Mouse (Mus musculus) CD4-positive, CD25-positive, alpha-beta regulatory T cell, adult 2 months (primary cell): ENCODE measurements around the gene Ankrd35.
"Not testable (repeated sequence)": the region's sequence is repeated elsewhere in the genome, so short reads cannot be mapped to it uniquely, and the experiment has no call there.

ENCODE experiments used
- DNase-seq: peaks from one replicate; pipeline ENCODE4 v3.0.0-alpha.2; 2012; ENCODE audit warnings: low read depth, low spot score

Gene Ankrd35

DNA sequence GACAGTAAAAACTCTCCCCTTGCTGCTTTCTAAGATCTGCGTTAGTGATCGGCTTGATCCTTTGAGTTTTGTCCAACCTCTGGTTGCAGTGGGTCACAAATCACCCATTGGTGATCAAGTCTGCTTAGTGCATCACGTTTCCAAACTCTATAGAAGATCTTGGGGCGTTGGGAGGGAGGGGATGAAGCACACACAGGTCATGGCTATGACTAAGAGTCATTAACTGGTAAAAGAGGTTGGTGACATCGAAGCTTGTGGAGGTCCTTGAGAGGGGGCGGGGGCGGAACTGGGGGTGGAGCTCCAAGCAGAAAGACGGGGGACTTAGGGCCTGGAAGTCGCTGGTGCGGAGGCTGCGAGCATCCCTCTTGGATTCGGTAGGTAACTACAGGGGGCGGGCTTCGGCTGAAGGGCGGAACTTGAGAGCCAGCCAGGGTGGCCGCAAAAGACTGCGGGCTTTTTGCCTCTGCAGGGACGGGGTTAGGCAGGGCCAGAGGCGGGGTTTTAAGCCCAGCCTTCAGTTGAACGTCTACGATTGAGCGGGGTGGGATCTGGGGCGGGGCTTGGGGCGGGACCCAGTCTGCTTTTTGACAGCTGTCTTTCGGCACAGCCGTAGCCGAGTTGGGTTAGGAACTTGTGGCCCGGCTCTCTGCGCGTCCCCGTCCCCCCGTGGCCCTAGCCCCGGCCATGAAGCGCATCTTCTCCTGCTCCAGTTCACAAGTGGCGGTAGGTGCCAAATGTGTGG lies at the start of gene Ankrd35:
Gene Ankrd35 (plus strand): TSS at position 405 of the 742 bp plus-strand sequence.
- DNase-seq, result peak; percentile 91

DNA sequence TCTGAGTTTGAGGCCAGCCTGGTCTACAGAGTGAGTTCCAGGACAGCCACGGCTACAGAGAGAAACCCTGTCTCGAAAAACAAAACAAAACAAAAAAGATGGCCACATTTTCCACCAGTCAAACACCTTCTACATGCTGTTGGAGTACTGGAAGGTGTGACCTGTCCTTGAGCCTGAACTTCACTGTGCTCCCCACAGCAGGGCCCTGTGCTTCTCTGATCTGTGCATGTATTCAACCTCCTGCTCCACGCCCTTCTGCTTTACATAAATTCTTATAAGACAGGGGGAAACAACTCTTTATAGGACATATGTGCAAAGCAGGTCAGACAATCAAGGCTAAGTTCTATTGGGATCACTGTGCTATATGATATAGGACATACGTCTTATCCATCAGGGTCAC lies 46.7 kb upstream of the Ankrd35 start:
- no peak for DNase-seq

DNA sequence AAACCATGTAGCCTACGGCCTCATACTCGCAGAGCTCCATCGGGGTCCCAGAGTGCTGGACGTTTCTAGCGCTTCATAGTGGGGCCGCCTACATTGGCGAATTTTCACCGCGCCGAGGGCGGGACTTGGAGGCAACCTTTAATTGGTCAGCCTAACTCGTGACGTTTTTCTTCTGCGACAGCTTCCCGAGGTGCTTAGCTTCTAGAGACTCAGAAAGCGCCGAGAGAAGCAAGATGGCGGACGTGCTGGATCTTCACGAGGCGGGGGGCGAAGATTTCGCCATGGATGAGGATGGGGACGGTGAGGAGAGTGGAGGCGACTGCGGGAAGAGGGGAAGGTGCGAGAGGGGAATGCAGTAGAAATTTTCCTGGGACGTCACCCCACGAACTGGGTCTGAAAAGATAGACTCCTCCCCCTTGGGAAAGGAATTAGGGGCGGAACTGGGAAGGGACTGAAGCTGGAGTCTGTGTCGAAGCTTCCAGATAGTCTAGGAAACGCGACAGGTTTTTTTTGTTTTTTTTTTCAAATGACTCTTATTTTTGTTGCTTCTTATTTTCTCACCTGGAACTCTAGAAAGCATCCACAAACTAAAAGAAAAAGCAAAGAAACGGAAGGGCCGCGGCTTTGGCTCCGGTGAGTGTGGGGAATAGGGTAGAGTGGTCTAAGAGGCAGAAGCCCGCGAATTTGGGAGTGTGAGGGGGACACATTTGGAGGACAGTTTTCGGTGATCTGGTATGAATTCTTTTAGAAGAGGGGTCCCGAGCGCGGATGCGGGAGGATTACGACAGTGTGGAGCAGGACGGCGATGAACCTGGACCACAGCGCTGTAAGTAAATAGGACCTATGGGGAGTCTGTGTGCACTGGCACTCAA lies 40.0 kb upstream of the Ankrd35 start, which contains the start of gene Rbm8a:
Gene Rbm8a (plus strand): TSS at position 205 of the 872 bp plus-strand sequence.
- DNase-seq, result peak; percentile 97

DNA sequence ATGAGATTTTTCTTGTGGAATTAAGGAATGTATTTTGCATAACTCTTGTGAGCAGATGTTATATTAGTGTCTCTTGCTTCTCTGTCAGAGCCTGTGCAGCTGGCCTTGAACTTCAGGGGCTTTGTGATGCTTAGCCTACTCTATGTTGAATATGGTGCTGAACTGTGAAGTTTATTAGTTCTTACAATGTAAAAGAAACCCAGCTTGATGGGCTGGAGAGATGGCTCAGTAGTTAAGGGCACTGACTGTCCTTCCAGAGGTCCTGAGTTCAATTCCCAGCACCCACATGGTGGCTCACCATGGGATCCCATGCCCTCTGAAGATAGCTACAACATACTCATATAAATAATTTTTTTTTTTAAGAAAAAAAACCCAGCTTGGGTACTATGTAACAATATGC lies 37.9 kb upstream of the Ankrd35 start:
- DNase-seq, result no peak

DNA sequence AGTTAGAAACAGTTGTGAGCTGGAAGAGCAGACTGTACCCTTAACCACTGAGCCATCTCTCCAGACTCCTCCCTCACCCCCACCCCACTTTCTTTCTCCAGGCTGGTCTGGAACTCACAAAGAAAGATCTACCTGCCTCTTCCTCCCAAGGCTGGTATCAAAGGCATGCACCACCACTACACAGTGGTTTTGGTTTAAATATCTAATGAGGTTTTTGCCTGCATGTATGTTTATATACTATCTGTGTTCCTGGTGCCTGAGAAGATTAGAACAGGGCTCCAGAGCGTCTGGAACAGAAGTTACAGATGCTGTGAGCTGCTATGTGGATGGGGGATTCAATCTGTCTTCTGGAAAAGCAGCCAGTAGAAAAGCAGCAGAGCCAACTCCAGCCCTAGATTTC lies 35.9 kb upstream of the Ankrd35 start:
- no peak for DNase-seq

DNA sequence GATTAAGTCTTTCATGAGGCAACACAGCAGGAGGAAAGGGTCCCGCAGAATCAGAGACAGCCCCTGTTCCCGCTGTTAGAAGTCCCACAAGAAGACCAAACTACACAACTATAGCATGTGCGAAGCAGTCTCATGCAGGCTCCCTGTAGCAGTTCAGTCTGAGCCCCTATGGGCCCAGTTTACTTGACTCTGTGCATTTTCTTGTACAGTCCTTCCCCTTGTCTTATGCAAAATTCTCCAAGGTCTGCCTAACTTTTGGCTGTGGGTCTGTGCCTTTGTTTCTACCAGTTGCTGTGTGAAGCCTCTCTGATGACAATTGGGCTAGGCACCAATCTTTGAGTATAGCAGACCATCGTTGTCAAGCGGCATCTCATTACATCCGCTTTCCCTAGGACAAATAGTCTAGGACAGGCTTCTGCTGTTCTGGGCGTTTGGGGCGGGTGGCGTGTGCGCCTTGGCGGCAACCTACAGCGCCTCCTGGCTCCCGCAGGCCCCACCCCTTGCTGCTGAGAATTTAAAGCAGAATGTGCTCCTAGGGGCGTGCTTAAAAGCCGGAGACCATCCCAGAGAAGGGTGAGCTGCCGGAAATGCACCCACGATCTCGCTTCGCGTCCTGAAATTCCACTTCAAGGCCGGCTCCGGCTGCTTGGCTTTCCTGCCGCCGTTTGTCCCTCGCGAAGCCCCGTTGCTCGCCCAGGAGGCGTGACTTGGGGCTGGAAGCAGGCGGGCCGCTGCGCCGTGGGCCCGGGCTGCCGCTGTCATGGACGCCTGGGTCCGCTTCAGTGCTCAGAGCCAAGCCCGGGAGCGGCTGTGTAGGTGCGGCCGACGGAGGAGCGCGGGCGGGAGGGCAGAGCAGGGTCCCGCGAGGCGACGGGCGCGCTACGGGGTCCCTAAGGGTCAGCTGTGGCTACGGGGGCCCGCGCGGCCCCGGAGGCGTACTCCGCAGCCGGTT lies 34.7 kb upstream of the Ankrd35 start, which contains the start of the genes Pex11b and Gm42957:
Gene Pex11b (plus strand): TSS at position 449 of the 952 bp plus-strand sequence.
Gene Gm42957 (plus strand): TSS at position 547 of the 952 bp plus-strand sequence.
- peak; percentile 88 for DNase-seq

DNA sequence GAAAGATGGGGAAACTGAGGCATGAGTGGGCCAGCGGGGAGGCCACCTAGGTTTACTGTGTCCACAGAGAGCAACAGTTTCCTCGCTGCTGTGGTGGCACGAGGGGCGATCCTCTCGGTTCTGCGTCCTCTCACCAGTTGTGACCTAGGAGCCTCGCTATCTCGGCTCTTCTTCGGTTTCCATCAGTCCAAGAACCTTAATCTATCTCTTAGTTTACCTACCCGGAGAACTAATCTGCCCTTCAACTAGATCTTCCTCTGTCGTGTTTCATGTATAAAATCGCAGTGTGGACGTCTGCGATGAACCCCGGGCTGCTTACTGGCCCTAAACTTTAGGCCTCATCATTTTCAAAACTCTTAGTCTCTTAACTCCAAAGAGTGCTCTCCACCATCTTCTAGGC lies 34.0 kb upstream of the Ankrd35 start:
- no peak for DNase-seq

DNA sequence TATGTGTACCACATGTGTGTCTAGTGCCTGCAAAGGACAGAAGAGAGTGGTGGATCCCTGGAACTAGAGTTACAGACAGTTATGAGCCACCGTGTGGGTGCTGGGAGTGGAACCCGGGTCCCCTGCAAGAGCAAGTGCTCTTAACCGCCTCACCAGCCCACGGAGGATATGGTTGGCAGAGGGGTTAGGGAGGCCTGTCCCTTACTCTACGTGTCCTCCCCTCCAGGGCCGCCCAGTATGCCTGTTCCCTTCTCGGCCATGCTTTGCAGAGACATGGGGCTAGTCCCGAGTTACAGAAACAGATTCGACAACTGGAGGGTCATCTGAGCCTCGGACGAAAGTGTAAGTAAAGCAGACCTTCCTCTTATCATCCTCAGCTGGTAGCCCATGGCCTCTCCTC lies 33.5 kb upstream of the Ankrd35 start:
- no peak for DNase-seq

DNA sequence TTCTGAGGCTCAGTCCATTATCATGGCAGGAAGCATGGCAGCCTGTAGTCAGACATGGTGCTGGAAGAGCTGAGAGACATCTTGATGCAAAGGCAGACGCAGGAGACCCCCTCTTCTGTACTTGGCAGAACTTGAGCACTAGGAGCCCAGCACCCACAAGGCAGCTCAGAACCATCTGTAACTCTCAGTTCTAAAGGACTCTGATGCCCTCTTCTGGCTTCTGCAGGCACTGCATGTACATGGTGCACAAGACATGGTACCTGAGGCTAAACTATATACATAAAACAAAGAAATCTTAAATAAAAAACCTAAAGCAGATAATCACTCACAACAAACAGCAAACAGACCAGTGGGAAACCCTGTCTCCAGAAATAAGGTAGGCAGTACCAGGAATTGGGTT lies 30.7 kb upstream of the Ankrd35 start:
- DNase-seq, result peak; percentile 84

DNA sequence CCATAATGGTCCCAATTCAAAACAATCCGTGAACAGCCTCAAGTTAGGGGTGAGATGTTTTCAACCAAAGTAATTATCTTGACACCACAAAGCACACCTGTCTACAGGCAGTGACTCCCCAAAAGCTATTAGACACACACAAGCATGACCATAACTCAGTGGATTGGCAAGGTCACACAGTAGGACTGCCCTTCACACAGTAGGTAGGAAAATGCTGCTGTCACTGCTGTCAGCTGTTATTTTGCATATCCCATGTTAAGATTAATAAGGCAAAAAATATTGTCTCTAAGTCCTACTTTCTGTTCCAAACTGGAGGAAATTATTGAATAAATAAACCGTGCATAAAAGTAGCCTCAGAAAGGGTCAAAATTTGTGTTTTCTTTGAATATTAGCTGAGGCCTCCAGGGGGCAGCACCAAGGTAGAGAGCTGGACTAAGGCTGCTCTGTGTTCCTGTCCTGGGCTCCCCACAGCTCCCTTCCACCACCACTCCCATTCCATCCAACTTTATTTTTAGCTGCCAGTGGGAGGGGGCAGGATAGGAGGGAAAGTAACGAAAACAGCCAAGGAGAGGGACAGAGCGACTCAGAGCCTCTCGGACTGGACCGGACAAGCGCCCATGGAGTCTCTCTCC lies 24.8 kb upstream of the Ankrd35 start, which contains the start of gene Itga10:
Gene Itga10 (plus strand): TSS at position 567 of the 632 bp plus-strand sequence.
- peak; percentile 51 for DNase-seq

DNA sequence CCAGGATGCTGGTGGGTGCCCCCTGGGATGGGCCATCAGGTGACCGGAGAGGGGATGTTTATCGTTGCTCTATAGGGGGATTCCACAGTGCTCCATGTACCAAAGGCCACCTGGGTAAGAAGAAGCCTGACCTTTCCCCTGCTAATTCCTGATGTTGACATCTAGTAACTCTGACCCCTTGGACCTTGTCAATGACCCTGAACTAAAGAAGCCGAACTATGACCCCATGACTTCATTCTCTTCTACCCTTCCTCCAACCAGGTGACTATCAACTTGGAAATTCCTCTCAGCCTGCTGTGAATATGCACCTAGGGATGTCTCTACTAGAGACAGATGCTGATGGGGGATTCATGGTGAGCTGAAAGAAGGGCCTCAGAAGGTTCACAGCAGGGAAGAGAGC lies 22.6 kb upstream of the Ankrd35 start:
- no peak for DNase-seq

DNA sequence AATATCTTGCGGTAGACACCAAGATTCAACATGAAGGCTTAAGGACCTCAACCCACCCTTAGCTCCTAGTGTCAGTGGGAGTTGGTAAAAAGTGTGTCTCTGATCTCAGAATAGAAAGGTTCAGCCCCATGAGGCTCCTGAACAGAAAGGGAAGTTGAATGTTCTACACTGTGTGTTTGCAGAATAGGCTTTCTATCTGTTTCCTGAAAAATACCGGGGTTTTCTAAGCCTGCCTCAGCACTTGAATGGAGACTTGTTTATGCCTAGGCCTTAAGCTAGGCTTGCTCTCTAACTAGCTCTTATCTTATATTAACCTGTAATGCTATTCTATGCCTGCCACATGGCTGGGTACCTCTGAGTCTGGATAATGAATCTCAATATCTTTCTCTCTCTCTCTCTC lies 9.0 kb upstream of the Ankrd35 start:
- no peak for DNase-seq

DNA sequence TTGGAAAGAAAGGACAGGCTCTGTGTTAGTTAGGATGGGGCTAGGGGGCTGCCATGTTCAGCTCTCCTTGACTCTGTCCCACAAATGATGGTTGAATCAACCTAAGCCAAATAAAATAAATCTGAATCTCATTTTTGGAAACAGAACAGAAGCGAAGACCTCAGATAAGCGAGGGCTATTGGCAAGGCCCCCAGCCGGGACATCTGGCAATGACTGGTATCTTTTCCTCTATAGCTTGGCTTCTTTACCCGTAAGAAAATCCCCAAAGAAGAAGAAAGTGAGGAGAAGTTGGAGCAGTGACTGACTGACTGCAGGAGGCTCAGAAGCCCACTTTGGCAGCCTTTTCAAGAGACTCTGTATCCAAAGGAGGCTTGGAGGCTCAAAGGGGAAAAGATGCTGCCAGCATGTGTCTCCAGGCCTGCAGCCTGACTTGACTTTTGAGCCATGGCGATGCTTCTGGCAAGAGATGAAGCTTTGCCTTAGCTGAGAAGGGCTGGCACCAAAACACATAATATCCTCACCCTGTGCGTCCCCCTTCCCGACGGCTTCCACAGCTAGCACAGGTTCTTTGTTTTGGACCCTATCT lies 7.1 kb upstream of the Ankrd35 start:
- DNase-seq, result no peak

DNA sequence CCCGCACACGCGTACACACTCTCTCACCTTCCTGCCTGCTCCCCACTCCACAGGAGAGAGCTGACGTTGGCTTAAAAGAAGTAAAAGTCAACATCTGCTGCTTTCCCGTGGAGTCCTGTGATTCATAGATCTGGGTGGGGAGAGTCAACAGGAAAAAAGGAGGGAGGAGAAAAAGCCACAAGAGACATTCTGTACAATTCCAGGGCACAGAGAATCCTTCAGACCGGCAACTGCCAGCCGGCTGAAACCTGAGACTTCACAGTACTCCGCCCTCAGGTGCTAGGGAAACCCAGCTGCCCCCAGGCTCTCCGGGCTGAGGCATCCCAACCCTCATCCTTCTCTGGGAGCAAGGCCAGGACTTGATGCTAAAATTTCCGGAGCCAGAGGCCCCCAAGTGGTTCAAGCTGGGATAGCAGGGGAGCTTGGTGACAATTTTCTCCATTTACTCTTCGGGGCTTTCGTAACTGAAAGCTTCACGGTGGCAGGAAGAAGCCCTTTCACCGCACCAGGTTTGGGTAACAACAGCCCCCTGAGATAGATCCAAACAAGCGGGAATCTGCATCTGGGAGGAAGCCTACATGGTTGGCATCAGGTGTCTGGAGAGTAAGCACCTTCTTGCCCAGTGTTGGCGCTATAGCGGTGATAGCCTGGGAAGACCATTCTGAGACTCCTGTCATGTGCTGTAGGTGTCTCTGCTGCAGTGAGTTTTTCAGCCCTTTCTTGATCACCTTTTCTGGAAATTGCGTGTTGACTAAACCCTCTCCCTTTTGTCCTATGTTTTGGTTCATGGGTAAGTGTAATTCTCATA lies 6.3 kb upstream of the Ankrd35 start:
- DNase-seq, result peak; percentile 77

DNA sequence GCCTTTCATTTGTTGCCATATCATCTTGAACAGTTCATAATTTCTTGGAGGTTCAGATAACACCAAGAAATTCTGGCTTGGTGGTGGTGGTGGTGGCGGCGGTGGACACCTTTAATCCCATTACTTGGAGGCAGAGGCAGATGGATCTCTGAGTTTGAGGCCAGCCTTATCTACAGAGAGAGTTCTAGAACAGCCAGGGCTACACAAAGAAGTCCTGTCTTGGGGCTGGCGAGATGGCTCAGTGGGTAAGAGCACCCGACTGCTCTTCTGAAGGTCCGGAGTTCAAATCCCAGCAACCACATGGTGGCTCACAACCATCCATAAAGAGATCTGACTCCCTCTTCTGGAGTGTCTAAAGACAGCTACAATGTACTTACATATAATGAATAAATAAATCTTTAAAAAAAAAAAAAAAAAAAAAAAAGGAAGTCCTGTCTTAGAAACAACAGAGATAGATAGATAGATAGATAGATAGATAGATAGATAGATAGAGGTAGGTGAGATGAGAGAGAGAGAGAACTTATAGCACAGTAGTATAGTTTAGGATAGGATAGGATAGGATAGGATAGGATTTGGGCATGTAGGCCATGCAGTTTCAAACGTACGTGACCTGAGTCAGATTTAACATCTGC lies 4.1 kb upstream of the Ankrd35 start:
- not testable (repeated sequence) for DNase-seq

DNA sequence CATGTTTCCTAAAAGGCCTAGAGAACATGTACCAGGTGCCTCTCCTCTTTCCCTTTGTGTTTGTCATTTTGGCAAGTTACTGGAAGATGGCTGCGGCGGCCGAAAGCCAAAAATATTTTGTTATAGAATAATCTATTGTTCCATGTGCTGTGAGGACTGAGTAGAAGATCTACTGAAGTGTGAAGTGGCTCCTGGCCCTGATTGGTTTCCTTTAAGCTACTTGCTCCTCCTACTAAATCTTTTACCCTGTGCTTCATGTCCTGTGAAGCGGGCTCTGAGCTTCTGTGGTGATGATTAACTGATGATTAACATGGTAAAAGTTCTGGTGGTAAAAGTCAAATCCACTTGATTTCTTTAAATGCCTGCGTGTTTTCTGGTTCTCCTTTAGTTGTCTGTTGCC lies 3.0 kb upstream of the Ankrd35 start:
- no peak for DNase-seq

DNA sequence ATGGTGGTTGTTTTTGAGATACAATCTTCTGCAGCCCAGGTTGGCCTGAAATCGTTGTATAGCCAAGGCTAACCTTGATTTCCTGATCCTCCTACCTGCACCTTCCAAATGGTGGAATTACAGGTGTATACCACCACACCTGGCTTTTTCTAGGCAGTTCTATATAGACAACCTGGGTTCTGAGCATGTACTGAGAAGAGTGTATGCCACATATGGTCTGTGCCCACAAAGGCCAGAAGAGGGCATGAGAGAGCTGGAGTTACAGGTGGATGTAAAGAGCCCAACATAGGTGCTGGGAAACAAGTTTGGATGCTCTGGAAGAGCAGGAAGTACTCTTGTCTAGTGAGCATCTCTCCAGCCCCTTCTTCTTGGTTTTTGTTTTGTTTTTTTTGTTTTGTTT lies 2.6 kb upstream of the Ankrd35 start:
- DNase-seq, result peak; percentile 65

DNA sequence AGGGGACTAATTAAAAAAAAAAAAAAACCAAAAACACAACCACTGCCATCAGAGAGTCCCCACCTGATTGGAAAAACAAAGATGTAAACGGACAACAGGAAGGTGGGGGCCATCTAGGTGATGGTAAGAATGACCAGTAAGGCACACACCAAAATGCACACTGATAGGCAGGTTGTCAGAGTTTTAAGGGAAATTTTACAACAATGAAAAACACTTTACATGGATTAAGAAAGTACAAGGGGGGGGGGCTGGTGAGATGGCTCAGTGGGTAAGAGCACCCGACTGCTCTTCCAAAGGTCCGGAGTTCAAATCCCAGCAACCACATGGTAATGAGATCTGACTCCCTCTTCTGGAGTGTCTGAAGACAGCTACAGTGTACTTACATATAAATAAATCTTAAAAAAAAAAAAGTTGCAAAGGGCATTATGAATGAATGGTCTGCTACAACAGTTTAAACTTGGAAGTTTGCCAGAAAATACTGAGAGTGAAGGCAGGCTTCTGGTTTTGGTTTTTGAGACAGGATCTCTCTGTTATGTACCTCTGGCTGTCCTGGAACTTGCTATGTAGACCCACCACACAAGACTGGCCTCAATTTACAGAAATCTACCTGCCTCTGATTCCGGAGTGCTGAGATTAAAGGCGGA lies 1.4 kb upstream of the Ankrd35 start:
- no peak for DNase-seq

DNA sequence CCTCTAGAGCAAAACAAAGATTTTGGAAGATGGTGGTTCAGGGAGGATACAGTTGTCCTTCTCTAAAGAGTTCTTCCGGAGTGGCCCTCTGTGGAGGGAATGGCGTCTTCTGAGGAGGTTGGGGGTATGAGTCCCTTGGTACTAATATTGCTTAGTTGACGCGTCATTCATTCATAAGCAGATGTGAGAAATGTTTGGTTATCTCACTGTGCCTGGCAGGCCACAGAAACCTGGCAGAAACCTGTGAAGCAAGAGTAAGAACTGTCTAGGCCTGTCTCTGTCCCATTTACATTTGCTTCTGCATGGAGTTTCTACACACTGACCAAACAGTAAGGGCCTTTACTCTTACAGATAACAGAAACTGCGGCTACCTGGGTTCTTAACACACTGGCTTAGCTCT lies 1.6 kb downstream of the Ankrd35 start:
- DNase-seq, result no peak
